Mouse (Mus musculus): Measurements from ENCODE around the gene Tespa1.

- TF ChIP-seq CTCF (IDR thresholded peaks at IDR 0.05) (no peak), POLR2A (IDR thresholded peaks at IDR 0.05; ENCODE audit: insufficient read depth, low read depth, low read length) (no peak)
Measured at GRCm38 (mm10) chr10:130281982-130282449, 40.7 kb upstream of the Tespa1 start.
